Mouse (Mus musculus) brown adipose tissue, adult 24 weeks (tissue): ENCODE results near the gene Spats2. TPM values are rescaled to one million over a fixed set of nuclear protein-coding genes. Genes with fewer than 3 reads are reported as not detected.

Source experiments
- H3K27ac ChIP-seq: fragments of 200-500 bp; replicated peaks from 2 replicates; pipeline ENCODE4 v1.5.1; 2012; ENCODE audit warnings: low read depth, mild to moderate bottlenecking, low read length
- H3K4me1 ChIP-seq: fragments of 200-500 bp; 2 replicates; pipeline ENCODE4 v1.6.1; 2012; ENCODE audit warnings: low read length, mixed read lengths; ENCODE audit not compliant: control insufficient read depth, insufficient read depth, insufficient read length
- H3K4me3 ChIP-seq: fragments of 200-500 bp; 2 replicates; pipeline ENCODE4 v1.5.1; 2012; ENCODE audit warnings: low read depth, mild to moderate bottlenecking, low read length, moderate library complexity; ENCODE audit not compliant: insufficient read depth
- polyA plus RNA-seq: library from polyadenylated mRNA; stranded (reverse); fragments of >200 nt; gene quantifications from 2 replicates; pipeline ENCODE4 v1.2.4, GENCODE M21; 2012; ENCODE audit not compliant: missing spikeins, insufficient read depth, insufficient read length

The Spats2 gene
- polyA plus RNA-seq, 1 experiment = 10.9 TPM

DNA sequence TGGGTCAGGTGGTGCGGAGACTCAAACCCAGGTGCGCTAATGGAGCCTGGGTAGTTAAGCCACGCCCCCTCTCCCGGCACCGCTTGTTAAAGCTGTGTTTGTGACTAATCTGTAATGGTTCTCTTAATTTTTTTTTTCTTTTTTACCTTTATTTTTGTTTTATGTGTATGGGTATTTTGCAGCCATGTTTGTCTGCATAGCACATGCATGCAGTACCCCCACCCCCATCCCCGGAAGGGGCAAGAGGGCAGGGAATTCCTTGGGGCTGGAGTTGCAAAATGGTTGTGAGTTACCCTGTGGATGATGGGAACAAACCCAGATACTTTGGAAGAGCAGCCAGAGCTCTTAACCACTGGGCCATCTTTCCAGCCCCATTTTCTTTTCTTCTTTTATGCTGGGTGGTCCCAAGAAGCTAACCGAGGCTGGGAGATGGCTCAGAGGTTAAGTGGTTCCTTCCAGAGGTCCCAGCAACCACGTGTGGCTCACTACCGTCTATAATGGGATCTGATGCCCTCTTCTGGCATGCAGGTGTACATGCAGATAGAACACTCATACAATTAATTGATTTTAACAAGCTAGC is 12.2 kb upstream of the Spats2 start:
- Histone ChIP-seq H3K27ac (no peak overlapping the region), H3K4me3 (peak overlapping the region; percentile 36; the same call in 1 of the 2 replicates), H3K4me1 (no peaks in the 10 kb centered on the region)

GRCm38 (mm10) chr15:99114312-99115064 is 11.2 kb upstream of the Spats2 start:
- no peak overlapping the region for H3K4me3 ChIP-seq
- H3K4me1 ChIP-seq = no peaks in the 10 kb centered on the region
- no peak overlapping the region for H3K27ac ChIP-seq

DNA sequence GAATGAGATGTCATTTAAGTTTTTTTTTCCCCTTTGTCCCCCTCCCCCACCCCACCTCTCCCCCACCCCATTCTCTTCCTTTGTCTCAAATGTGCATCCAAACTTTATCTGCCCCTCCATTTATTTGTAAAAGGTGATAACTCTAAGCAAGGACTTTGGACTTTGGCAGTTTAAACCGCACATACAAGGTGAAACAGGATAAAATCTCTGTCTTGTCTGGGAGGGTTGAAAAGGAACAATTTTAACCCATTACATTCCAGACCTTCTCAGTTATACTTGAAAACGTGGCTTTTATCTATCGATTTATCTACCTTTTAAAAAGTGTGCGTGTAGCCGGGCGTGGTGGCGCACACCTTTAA is 10.7 kb upstream of the Spats2 start:
- Histone ChIP-seq H3K4me1 (no peaks in the 10 kb centered on the region), H3K27ac (no peak overlapping the region), H3K4me3 (no peak overlapping the region)

- H3K4me3 ChIP-seq = no peak overlapping the region
- H3K4me1 ChIP-seq = no peaks in the 10 kb centered on the region
- H3K27ac ChIP-seq = 0 out of 2 replicates have a peak overlapping the region, but pooled peaks have one; percentile 1
Observed at GRCm38 (mm10) chr15:99116539-99116938, 9.2 kb upstream of the Spats2 start.

DNA sequence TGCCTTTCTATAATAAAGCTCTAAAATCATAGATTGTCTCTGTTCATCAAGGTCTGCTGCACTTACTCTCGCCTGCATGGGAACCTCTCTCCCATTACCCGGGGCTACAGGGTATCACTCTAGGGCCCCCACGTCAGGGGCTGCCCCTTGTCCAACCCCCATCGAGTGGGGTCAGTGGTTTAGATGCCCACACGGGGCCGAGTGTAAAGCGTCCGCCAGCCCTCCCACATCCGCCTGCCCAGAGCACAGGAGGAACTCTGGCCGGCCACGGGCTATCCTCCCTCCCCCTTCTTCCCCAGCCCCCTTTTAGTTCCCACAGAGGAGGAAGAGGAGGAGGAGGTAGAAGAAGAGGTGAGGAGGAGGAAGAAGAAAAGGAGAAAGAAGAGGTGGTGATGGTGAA is 4.9 kb upstream of the Spats2 start:
- Histone ChIP-seq H3K4me3 (no peak overlapping the region), H3K4me1 (no peaks in the 10 kb centered on the region)

DNA sequence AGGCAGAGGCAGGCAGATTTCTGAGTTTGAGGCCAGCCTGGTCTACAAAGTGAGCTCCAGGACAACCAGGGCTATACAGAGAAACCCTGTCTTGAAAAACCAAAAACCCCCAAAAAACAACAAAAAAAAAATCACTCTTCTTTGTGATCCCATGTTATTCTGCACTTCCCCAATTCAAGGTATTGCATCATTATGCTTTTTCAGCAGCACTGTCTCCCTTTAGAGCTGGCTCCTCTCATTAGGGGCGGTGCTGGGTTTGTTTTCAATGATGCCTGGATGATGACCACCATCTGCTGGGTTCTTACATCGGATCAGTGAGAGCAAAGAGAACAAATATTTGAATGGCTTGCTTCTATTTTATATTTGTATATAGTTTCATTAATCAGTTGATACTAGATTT is 3.1 kb upstream of the Spats2 start:
- Histone ChIP-seq H3K27ac (no peak overlapping the region), H3K4me1 (no peaks in the 10 kb centered on the region), H3K4me3 (no peak overlapping the region)

More for the DNA sequence above, 4.9 kb upstream of the Spats2 start:
- no peak overlapping the region for H3K27ac ChIP-seq

DNA sequence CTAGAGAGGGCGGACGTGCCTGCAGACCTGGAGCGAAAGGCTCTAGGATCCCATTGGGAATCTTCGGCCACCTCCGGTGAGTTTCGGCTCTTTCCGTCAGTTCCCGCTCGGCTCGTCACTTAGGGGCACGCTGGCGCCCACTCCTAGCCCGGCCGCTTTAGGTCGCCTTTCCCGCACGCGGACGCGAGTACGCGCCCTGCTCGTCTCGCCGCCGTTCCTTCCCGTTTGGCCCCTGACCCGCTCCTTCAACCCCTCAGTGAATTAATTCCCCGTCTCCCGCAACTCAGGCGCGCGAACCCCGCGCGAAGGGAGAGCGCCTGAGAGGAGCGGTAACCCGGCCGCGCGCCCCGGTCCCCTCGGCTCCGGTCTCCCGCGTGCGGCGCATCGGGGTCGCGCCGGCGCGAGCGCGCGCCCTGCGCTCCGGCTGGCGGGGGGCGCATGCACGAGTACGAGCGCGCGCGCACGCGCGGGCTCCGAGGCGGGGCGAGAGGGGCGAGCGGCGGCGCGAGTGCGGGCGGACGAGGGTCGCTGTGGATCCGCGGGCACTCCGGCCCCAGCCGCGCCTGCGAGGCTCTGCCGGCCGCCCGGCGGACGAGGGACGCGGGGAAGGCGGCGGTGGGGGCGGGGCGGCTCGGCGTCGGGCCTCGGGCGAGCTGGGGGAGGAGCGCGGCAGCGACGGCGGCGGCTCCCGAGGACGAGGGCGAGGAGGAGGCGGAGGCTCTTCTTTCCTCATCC is 532 bp downstream of the Spats2 start:
- Histone ChIP-seq H3K27ac (peak overlapping the region; percentile 80), H3K4me1 (no peaks in the 10 kb centered on the region), H3K4me3 (peak overlapping the region; percentile 98)

DNA sequence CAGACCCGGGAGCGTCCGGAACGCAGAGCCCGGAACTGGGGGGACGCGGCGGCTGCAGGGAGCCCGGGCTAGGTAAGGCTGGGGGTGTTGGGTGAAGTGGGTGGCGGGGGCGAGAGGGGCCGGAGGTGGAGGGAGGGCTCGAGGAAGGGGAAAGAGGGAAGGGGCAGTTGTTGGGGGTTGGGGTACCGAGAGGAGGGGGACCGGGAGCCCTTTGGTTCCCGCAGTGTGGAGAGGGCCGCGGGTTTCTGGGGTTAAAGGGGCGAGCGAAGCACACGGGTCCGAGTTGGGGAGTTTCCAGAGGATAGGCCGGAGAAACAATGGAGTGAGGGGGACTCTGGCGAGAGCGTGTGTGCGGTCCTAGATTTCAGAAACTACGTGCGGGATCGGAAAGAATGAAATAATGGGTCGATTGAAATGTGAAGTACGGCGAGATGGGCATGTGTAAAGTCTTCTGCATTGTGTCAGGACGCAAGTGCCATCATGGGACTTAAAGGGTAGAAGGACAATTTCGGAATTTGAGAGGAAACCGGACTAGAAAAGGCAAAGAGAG is 1.2 kb downstream of the Spats2 start:
- H3K4me3 ChIP-seq = peak overlapping the region; percentile 98
- H3K27ac ChIP-seq = no peak overlapping the region
- no peaks in the 10 kb centered on the region for H3K4me1 ChIP-seq

- H3K4me1 ChIP-seq = no peaks in the 10 kb centered on the region
- H3K27ac ChIP-seq = no peak overlapping the region
- no peak overlapping the region for H3K4me3 ChIP-seq
Observed at GRCm38 (mm10) chr15:99127851-99128522, 2.3 kb downstream of the Spats2 start.

GRCm38 (mm10) chr15:99129441-99129840 is 3.7 kb downstream of the Spats2 start:
- Histone ChIP-seq H3K27ac (no peak overlapping the region), H3K4me1 (no peaks in the 10 kb centered on the region), H3K4me3 (no peak overlapping the region)

- Histone ChIP-seq H3K4me3 (no peak overlapping the region), H3K27ac (no peak overlapping the region), H3K4me1 (no peaks in the 10 kb centered on the region)
Observed at GRCm38 (mm10) chr15:99129956-99130910, 4.5 kb downstream of the Spats2 start.

- H3K4me3 ChIP-seq = no peak overlapping the region
- H3K27ac ChIP-seq = no peak overlapping the region
- H3K4me1 ChIP-seq = no peaks in the 10 kb centered on the region
Observed at GRCm38 (mm10) chr15:99138389-99138788, 12.7 kb downstream of the Spats2 start.

DNA sequence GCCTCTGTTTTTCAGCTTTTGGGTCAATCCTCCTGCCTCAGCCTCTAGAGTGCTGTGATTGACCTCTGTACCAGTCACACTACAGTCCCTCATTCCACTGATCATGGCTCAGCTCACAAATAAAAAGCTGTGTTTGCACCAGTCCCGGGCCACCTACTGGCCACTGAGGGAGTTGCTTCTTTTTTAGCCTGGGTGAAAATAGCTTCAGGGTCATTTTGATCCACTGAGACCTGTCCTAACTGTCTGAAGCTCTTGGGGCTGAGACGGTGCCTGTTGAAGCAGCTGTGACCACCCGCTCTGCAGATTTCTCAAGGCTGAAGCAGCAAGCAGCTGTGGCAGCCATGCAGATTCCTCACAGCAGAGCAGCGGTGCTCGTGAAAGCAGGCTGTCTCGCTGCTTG is 14.0 kb downstream of the Spats2 start:
- H3K27ac ChIP-seq = no peak overlapping the region
- no peaks in the 10 kb centered on the region for H3K4me1 ChIP-seq
- no peak overlapping the region for H3K4me3 ChIP-seq

- no peaks in the 10 kb centered on the region for H3K4me1 ChIP-seq
- H3K27ac ChIP-seq = no peak overlapping the region
- H3K4me3 ChIP-seq = no peak overlapping the region
Observed at GRCm38 (mm10) chr15:99150516-99150915, 24.8 kb downstream of the Spats2 start.
